Mouse (Mus musculus): Measurements from ENCODE around the gene Trmt1. TPM values are rescaled to one million over a fixed set of nuclear protein-coding genes. Genes with fewer than 3 reads are reported as not detected.
A peak's percentile ranks its signal among the peaks of the same experiment; 100 is the strongest.

The Trmt1 gene
- polyA plus RNA-seq, 1 experiment from 2014 or later: 56.2 TPM

- WGBS: 68% methylated on average over 2 of the region's 2 CpGs
These were observed 4.6 kb upstream of the Trmt1 start for GRCm38 (mm10) chr8:84681476-84681875.

GRCm38 (mm10) chr8:84682257-84682656 is 3.9 kb upstream of the Trmt1 start:
- no peak overlapping the region for H3K4me3 ChIP-seq (replicated peaks)
- no peaks in the 10 kb centered on the region for H3K27me3 ChIP-seq (replicated peaks)
- no peaks in the 10 kb centered on the region for H3K9me3 ChIP-seq
- no peak overlapping the region for H3K4me2 ChIP-seq
- H3K4me1 ChIP-seq: peaks cover 18% of the 10 kb centered on the region
- no peak for ATAC-seq (ENCODE audit: insufficient read depth, low FRiP score, low read depth)
- 86% methylated on average over 2 of the region's 2 CpGs for WGBS
- no peak overlapping the region for H3K27ac ChIP-seq
- H3K36me3 ChIP-seq: 0 out of 2 replicates have a peak, but pooled peaks cover 9% of the 10 kb centered on the region
- no peak overlapping the region for H3K9ac ChIP-seq

More at GRCm38 (mm10) chr8:84681476-84681875, 4.6 kb upstream of the Trmt1 start:
- no peak for ATAC-seq (ENCODE audit: insufficient read depth, low FRiP score, low read depth)
- no peak overlapping the region for H3K4me2 ChIP-seq
- H3K27ac ChIP-seq: no peak overlapping the region
- H3K36me3 ChIP-seq: 0 out of 2 replicates have a peak, but pooled peaks cover 9% of the 10 kb centered on the region
- no peak overlapping the region for H3K4me3 ChIP-seq (replicated peaks)
- H3K4me1 ChIP-seq: peaks cover 15% of the 10 kb centered on the region
- H3K9me3 ChIP-seq: no peaks in the 10 kb centered on the region
- H3K27me3 ChIP-seq (replicated peaks): no peaks in the 10 kb centered on the region
- no peak overlapping the region for H3K9ac ChIP-seq

GRCm38 (mm10) chr8:84684537-84684936 is 1.6 kb upstream of the Trmt1 start:
- H3K4me1 ChIP-seq: peaks cover 27% of the 10 kb centered on the region
- no peak for ATAC-seq (ENCODE audit: insufficient read depth, low FRiP score, low read depth)
- no peak overlapping the region for H3K4me3 ChIP-seq (replicated peaks)
- no peak overlapping the region for H3K27ac ChIP-seq
- 0 out of 2 replicates have a peak, but pooled peaks cover 9% of the 10 kb centered on the region for H3K36me3 ChIP-seq
- H3K9me3 ChIP-seq: no peaks in the 10 kb centered on the region
- H3K4me2 ChIP-seq: no peak overlapping the region
- 58% methylated on average over 3 of the region's 3 CpGs for WGBS
- H3K27me3 ChIP-seq (replicated peaks): no peaks in the 10 kb centered on the region
- H3K9ac ChIP-seq: no peak overlapping the region

- 0 out of 2 replicates have a peak, but pooled peaks cover 14% of the 10 kb centered on the region for H3K36me3 ChIP-seq
- H3K4me3 ChIP-seq (replicated peaks): peak overlapping the region; percentile 100
- peak overlapping the region; percentile 81 for H3K4me2 ChIP-seq
- H3K9ac ChIP-seq: peak overlapping the region; percentile 100
- peak overlapping the region; percentile 94 for H3K27ac ChIP-seq
- WGBS: under 1% methylated on average over 57 of the region's 62 CpGs
- no peaks in the 10 kb centered on the region for H3K27me3 ChIP-seq (replicated peaks)
- peaks cover 40% of the 10 kb centered on the region for H3K4me1 ChIP-seq
- no peaks in the 10 kb centered on the region for H3K9me3 ChIP-seq
- peak; percentile 24 for ATAC-seq (ENCODE audit: insufficient read depth, low FRiP score, low read depth)
These were observed 1.0 kb downstream of the Trmt1 start for GRCm38 (mm10) chr8:84687003-84687704.

DNA sequence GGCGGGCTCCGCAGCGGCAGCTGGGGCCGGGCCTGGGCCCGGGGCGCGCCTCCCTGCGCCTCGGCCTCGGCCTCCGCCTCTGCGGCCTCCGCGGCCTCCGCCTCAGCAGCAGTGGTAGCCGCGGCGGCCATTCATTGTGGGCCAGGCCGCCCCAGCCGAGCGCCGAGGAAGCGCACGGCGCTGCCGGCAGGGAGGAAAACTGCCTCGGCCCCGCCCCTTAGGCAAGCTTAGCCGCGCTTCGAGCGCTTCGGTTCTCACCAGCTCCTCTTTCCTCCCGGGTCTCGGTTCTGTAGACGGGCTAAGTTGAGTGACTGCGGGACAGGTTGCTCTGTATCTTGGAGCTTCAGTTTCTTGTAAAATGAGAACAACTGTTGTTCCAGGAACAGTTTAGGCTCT is 1.6 kb downstream of the Trmt1 start, which contains the start of gene Nacc1:
TSS of gene Nacc1 (minus strand) at position 158 of the 396 bp plus-strand sequence.
- Histone ChIP-seq H3K27me3 (replicated peaks) (no peaks in the 10 kb centered on the region), H3K4me3 (replicated peaks) (peak within 1 kb of the TSS; percentile 100), H3K9me3 (no peaks in the 10 kb centered on the region), H3K4me2 (peak within 1 kb of the TSS; percentile 81), H3K27ac (peak within 1 kb of the TSS; percentile 94), H3K9ac (peak within 1 kb of the TSS; percentile 100), H3K36me3 (peaks cover 12% of the 10 kb centered on the region; the same call in 1 of the 2 replicates), H3K4me1 (peaks cover 40% of the 10 kb centered on the region)
- under 1% methylated on average over 24 of the region's 37 CpGs for WGBS
- ATAC-seq (ENCODE audit: insufficient read depth, low FRiP score, low read depth): peak; percentile 85

GRCm38 (mm10) chr8:84689091-84689915 is 3.2 kb downstream of the Trmt1 start:
- ATAC-seq (ENCODE audit: insufficient read depth, low FRiP score, low read depth): peak; percentile 86
- peak overlapping the region; percentile 68 for H3K27ac ChIP-seq
- WGBS: under 1% methylated on average over 46 of the region's 47 CpGs
- H3K9me3 ChIP-seq: no peaks in the 10 kb centered on the region
- H3K27me3 ChIP-seq (replicated peaks): no peaks in the 10 kb centered on the region
- H3K4me1 ChIP-seq: peaks cover 40% of the 10 kb centered on the region
- peak overlapping the region; percentile 80 for H3K9ac ChIP-seq
- peak overlapping the region; percentile 92 for H3K4me3 ChIP-seq (replicated peaks)
- peaks cover 18% of the 10 kb centered on the region; the same call in 1 of the 2 replicates for H3K36me3 ChIP-seq
- H3K4me2 ChIP-seq: peak overlapping the region; percentile 88

DNA sequence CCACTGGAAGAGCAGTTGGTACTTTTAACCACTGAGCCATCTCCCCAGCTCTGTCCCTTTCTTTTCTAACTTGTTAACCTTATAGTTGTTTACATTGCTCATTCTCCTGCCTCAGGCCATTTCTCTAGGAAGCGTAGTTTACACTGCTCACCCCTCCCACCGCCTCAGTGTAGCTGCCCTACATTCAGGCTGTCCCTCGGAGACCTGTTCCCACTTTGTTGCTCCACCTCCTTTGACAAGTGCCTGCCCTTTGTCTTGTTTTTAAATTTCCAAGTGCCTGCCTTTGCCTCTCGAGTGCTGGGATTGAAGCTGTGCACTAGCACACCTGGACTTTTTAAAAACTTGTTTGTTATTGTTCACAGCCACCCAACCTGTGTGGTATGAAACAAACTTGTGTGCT is 7.2 kb downstream of the Trmt1 start:
- H3K9me3 ChIP-seq: no peaks in the 10 kb centered on the region
- H3K9ac ChIP-seq: no peak overlapping the region
- 63% methylated on average over 4 of the region's 4 CpGs for WGBS
- H3K4me1 ChIP-seq: peaks cover 19% of the 10 kb centered on the region
- peaks cover 40% of the 10 kb centered on the region for H3K36me3 ChIP-seq
- no peak overlapping the region for H3K27ac ChIP-seq
- no peak for ATAC-seq (ENCODE audit: insufficient read depth, low FRiP score, low read depth)
- H3K4me3 ChIP-seq (replicated peaks): no peak overlapping the region
- H3K4me2 ChIP-seq: no peak overlapping the region
- no peaks in the 10 kb centered on the region for H3K27me3 ChIP-seq (replicated peaks)

- no peaks in the 10 kb centered on the region for H3K27me3 ChIP-seq (replicated peaks)
- no peak overlapping the region for H3K4me2 ChIP-seq
- H3K4me1 ChIP-seq: peaks cover 8% of the 10 kb centered on the region; the same call in 1 of the 2 replicates
- no peaks in the 10 kb centered on the region for H3K9me3 ChIP-seq
- no peak for ATAC-seq (ENCODE audit: insufficient read depth, low FRiP score, low read depth)
- peaks cover 51% of the 10 kb centered on the region for H3K36me3 ChIP-seq
- no peak overlapping the region for H3K27ac ChIP-seq
- H3K4me3 ChIP-seq (replicated peaks): no peak overlapping the region
- H3K9ac ChIP-seq: no peak overlapping the region
- 82% methylated on average over 6 of the region's 6 CpGs for WGBS
These were observed 9.0 kb downstream of the Trmt1 start for GRCm38 (mm10) chr8:84695140-84695539.

DNA sequence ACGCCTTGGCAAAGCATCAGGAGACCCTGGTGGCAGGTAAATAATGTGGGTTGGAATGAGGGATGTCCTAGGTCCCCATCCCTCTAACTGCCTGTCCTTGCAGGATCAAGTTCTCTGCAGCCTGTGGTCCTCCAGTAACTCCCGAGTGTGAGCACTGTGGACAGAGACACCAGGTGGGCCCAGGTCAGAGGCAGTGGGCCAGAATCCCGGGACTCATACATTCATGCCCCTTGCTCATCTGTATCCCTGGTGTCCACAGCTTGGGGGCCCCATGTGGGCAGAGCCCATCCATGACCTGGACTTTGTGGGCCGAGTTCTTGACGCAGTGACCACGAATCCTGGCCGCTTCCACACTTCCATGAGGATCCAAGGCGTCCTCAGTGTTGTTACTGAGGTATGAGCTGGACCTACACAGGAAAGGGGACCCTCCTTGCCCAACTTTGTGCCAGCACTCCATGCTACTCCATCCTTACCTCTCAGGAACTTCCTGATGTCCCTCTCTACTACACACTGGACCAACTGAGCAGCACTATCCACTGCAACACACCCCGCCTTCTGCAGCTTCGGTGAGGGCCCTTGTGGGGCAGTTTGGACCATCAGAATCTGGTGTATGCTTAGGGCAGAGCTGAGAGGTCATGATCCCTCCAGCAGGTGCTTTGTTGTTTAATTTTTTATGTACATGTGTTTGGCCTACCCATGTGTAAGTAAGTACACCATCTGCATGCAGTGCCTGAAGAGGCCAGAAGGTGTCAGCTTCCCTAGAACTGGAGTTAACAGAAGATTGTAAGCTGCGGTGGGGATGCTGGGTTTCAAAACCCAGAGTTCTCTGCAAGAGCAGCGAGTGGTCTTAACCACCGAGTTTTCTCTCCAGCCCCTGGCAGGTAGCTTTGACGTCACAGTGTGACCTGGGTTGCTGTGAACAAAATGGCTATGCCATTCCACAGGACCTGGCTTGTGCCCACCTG is 11.3 kb downstream of the Trmt1 start:
- ATAC-seq (ENCODE audit: insufficient read depth, low FRiP score, low read depth): no peak
- WGBS: 84% methylated on average over 14 of the region's 14 CpGs
- Histone ChIP-seq H3K4me2 (no peak overlapping the region), H3K36me3 (peaks cover 43% of the 10 kb centered on the region), H3K27ac (no peak overlapping the region), H3K27me3 (replicated peaks) (peaks cover 8% of the 10 kb centered on the region; the same call in 1 of the 2 replicates), H3K9me3 (no peaks in the 10 kb centered on the region), H3K9ac (no peak overlapping the region), H3K4me1 (peaks cover 5% of the 10 kb centered on the region), H3K4me3 (replicated peaks) (no peak overlapping the region)

GRCm38 (mm10) chr8:84698288-84698687 is 12.2 kb downstream of the Trmt1 start:
- H3K27me3 ChIP-seq (replicated peaks): peaks cover 13% of the 10 kb centered on the region
- H3K27ac ChIP-seq: no peak overlapping the region
- H3K36me3 ChIP-seq: peaks cover 39% of the 10 kb centered on the region
- no peak for ATAC-seq (ENCODE audit: insufficient read depth, low FRiP score, low read depth)
- peaks cover 5% of the 10 kb centered on the region for H3K4me1 ChIP-seq
- H3K9me3 ChIP-seq: no peaks in the 10 kb centered on the region
- no peak overlapping the region for H3K4me2 ChIP-seq
- H3K9ac ChIP-seq: no peak overlapping the region
- H3K4me3 ChIP-seq (replicated peaks): no peak overlapping the region
- WGBS: 90% methylated on average over 5 of the region's 5 CpGs

GRCm38 (mm10) chr8:84698929-84699401 is 12.9 kb downstream of the Trmt1 start:
- 84% methylated on average over 9 of the region's 9 CpGs for WGBS
- Histone ChIP-seq H3K9me3 (no peaks in the 10 kb centered on the region), H3K4me3 (replicated peaks) (no peak overlapping the region), H3K27me3 (replicated peaks) (peaks cover 18% of the 10 kb centered on the region), H3K27ac (peak overlapping the region; percentile 67; the same call in 1 of the 2 replicates), H3K36me3 (peaks cover 33% of the 10 kb centered on the region), H3K4me1 (peaks cover 11% of the 10 kb centered on the region), H3K4me2 (no peak overlapping the region; the same call in 1 of the 2 replicates), H3K9ac (no peak overlapping the region)
- ATAC-seq (ENCODE audit: insufficient read depth, low FRiP score, low read depth): no peak
